Mouse (Mus musculus) embryo, embryonic 11.5 days (tissue): Measurements from ENCODE around the gene Actl7b.

Experiments used
- DNase-seq: peaks from one replicate; pipeline ENCODE4 v3.0.0-alpha.2; 2012; ENCODE audit warnings: low read depth, low spot score

The Actl7b gene

DNA sequence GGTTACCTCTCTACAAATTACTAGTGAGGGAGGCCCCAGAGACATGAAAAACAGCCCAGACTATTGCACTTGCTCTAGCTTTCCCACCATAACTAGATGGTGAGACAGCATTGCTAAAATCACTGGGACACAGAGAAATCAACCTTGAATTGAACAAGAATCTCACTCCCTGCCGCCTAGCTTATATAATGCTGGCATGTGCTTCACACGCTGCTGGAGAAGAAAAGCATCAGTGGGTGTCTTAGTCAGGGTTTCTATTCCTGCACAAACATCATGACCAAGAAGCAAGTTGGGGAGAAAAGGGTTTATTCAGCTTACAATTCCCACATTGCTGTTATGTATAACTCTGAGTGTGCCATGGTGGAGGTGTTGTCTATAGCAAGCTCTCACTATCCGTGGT, 28.1 kb downstream of the Actl7b start:
- no peak for DNase-seq

- DNase-seq: no peak
Measured at GRCm38 (mm10) chr4:56702234-56702633, 39.0 kb downstream of the Actl7b start.

DNA sequence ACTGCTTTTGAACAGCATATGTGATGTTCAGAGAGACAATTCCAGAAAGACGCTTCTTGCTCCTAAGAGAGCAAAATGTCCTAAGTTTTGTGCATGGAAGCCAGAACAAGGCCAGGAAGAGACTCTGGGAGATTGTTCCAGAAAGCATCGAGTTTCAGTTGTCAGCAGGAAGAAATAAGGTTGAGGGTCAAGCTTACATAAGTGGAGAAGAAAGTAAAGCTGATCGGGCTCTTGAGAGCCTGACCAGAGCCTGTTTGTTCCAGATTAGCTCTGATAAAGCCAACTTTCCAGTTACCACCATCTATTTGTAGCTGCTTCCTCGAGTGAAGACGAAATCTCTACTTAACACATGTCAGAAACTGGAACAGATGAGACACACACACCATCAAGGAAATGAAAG, 42.6 kb downstream of the Actl7b start:
- no peak for DNase-seq

DNA sequence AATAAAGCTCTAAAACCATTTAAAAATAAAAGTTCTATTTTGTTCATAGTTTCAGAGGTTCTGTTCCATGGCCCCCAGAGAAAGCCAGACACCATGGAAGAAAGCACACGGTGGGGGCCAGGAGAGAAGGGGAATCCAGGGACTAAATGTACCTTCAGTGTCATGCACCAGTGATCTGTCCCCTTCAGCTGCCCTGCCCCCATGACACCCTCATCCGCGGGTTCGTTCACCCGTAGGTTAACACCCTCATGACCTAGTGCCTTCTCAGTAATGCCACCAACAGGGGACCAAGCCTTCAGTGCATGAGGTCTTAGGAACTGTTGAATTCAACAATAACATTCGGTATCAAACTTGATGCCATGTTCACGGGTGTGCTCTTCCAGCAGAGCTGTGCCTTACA, 44.8 kb downstream of the Actl7b start:
- DNase-seq: no peak
